Mouse (Mus musculus): ENCODE data around the gene 1500009L16Rik.
A peak's percentile ranks its signal among the peaks of the same experiment; 100 is the strongest.

1500009L16Rik gene

DNA sequence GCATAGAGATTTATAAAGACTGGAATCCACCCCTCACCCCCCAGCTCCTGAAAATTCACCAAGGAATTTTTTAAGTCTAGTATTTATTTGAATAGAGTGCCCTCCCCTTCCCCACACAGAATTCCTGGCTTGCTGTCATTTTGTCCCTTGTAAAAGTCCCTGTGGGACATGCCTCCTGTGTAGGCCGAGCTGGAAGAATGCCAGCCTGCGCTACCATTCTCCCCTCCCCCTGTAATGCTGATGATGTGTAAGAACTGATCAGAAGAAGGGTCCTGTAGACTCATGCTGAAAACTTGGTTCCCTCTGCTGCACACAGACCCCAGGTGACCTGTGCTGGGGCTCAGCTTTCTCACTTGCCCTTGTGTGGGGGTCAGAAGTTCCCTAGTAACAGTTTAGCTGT lies 37.9 kb downstream of the 1500009L16Rik start:
- DNase-seq (ENCODE audit: low spot score) = no peak

DNA sequence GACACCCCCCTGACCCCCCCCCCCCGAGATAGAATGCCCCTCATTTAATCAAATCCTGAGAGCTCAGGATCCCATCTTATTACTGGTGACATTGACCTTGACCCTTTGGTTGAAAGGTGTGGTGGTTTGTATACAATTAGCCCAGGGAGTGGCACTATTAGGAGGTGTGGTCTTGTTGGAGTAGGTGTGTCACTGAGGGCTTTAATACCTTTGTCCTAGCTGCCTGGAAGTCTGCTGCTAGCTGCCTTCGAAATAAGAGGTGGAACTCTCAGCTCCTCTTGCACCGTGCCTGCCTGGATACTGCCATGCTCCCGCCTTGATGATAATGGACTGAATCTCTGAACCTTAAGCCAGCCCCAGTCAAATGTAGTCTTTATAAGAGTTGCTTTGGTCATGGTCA lies 41.2 kb downstream of the 1500009L16Rik start:
- DNase-seq (ENCODE audit: low spot score) = no peak

DNA sequence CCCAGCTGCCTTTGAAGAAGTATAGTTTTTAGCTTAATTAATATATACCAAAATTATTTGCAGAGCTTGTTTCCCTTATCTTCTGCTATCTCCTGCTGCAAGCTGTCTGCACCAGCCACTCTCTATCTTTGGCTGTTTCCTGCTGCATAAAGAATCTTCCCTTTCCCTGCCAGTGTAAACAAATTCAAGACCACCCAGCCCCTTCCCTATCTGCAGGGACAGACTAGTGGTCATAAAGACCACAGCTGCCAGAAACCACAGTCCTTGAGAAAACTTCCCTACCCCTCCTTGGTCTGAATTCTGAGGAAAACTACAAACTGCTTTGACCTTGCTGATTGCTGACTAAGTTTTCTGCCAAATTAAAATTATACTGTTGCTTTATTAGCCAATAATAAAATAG lies 44.2 kb downstream of the 1500009L16Rik start:
- peak; percentile 62 for DNase-seq (ENCODE audit: low spot score)

DNA sequence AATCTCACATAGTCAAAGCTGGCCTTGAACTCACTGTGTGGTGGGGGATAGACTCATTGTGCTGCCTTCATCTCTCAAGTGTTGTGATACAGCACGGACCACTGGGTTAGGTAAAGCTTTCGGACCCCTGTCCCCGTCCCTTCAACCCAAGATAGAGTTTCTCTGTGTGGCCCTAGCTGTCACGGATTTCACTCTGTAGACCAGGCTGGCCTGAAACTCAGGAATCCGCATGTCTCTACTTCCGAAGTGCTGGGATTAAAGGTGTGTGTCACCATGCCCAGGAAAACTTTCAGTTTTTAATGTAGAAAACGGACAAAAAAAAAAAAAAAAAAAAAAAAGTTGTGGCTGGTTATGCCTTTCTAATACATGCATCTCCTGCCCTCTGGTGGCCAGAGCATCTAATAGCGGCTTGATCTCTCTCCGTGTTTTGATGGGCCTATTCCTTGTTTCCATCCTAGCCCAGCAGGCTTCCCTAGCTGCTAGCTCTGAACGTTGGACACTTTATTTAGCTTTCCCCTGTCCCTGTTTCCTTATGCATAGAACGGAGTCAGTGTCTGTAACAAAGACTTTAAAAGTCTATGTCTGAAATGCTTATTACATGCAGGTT lies 53.7 kb downstream of the 1500009L16Rik start:
- DNase-seq (ENCODE audit: low spot score) = peak; percentile 31

DNA sequence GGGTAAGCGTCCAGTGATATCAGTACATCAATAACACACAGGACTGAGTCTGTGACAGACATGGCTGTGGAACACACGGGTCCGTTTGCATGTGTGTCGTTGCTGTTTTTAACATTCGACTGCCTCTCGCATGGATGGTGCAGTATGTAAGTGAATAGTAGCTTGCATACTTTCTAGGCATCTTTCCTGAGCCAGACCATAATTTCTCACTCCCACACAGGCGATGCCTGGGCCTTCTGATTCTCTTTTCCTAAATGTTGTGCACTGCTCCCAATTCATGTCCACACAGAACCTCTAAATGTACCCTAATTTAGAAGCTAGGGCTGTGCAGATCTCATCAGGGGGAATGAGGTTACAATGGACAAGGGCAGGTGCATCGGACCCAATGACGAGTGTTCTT lies 54.6 kb downstream of the 1500009L16Rik start:
- no peak for DNase-seq (ENCODE audit: low spot score)

DNA sequence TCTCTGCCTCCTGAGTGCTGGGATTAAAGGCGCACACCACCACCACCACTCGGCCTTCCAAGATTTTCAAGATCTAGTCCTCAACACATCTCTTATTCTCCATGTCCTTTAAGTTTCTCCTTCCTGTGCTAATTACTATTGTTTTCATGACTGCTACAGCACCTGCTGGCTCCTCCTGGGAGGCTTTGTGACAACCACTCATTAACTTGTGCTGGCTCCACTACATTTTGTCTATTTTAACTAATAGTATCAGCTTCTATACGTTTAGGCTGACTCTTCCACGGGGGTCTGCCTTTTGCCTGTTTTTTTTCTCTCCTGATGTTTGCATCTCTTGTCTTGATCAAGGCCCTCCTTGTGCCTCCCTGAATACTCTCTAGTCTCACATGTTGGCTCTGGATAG lies 59.2 kb downstream of the 1500009L16Rik start:
- DNase-seq (ENCODE audit: low spot score) = no peak

DNA sequence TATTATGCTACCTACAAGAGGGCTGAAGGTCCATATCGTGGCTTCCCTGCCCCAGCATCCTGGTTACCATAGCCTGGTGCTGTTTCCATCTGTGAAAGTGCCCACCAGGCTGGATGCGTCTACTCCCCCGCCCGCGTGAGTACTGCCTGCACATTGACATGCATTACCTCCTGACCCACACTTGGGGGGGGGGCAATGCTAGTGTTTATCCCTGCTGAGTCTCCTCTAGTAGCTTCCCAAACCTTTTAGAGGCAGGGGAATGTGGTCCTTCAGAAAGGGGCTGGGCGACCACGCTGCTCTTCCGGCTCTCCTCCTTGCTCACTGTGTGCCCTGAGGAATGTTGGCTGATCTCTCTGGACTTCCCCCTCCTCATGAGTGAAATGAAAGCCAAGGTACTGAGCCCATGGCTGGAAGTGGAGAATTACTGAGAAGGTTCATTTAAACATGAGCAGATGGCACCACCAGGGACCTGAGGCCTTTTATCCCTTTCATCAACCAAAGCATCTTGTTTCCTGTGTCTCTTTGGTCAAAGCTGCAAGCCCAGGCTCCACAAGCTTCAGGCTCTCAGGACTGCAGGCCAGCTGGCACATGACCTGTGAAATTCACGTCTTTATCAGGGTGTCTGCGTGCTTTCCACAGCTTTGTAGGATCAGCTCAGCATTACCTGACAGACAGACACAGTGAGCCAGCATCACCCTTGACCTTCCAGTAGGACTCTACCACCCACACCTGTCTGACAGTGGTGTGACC lies 59.9 kb downstream of the 1500009L16Rik start:
- no peak for DNase-seq (ENCODE audit: low spot score)

DNA sequence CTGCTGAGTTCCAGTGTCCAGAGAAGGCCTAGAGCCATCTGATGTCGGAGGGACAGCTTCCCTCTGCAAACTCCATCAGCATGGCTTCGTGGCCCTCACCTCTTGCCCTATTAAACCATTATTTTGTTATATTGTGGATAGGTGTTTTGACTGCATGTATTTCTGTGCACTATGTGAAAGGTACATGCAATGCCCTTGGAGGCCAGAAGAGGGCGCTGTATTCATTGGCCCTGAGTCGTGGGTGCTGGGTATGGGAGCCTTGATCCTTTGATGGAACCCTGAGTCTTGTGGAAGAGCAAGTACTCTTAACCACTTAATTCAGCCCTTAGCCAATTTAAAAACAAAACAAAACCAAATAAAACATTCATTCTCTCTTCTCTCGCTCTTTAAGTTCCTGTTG lies 62.3 kb downstream of the 1500009L16Rik start:
- DNase-seq (ENCODE audit: low spot score) = no peak

DNA sequence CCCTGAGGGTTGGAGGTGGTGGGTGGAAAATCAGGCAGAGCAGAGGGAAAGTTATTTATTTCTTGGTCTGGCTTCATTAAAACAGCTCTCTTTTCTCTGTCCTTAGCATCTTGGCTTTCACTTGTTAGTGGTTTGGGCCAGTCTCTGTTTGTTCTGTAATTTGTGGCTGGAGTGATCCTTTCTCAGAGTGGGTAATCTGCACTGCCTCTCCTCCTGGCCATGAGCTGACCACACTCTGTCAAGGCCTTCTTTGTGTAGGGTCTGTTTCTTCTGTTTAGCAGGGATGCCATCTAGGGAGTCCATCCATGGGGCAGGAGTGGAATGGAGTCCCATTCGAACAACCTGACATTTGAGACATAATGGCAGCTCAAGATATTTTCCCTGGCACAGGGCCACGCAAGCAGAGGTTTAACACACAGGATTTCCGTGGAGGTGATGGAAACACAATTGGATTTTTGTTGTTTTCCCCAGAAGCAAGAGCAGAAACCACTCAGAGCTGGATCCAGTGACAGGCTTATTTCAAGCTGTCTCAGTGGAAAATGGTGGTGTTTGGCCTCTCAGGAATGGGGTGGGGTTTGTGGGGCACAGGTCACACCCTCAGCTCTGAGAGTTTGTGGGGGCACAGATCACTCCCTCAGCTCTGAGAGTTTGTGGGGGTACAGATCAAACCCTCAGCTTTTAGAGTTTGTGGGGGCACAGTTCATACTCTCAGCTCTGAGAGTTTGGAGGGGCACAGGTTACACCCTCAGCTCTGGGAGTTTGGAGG lies 63.1 kb downstream of the 1500009L16Rik start:
- DNase-seq (ENCODE audit: low spot score) = no peak

DNA sequence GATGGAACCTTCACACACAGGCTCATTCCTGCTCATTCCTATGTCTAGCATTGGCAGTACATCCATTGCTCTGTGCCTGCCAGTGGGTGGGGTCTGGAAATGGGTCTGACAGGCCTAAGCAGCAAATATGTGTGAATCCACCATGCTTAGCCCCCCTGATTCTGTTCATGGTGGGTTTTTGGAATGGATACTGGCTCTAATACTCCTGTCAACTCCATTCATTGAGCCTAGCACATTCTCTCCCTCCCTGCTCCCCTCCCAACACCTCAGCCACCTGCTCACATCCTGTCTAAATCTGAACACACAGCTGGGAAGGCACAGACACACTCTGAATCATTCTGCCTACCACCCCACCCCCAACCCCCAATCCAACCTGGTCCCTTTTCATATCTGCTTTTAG lies 72.4 kb downstream of the 1500009L16Rik start:
- no peak for DNase-seq (ENCODE audit: low spot score)

DNA sequence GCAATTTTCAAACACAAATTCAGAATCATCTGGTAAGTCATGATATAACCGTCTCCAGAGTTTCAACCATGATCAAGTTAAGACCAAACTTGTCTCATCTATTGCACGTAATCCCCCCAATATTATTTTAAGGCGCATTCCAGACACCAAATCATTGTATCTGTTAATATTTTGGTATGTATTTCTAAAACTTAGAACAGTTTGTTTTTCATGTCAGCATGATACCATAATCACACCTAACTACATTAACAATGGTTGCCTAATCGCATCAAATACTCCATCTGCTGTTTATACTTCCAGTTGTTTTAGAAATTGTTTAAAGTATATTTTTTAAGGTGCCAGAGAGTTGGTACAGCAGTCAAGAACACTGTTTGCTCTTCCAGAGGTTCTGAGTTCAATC lies 72.8 kb downstream of the 1500009L16Rik start:
- DNase-seq (ENCODE audit: low spot score) = no peak

DNA sequence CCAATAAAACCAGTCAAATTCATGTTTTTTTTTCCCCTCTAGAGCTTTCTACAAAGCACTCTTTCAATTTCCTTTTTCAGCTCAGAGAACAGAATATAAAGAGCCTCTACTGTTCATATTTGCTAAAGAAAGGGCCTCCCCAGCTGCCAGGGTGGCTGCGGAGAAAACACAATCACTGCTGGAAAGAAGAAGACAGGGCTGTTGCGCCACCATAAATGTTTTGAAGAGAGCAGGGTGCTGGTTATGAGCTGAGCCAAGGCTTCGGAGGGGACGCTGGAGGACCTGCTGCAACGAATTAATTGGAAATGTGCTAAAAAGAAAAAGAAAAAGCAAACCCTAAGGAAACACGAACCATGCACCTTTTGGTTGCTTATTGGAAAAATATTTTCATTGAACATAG lies 81.4 kb downstream of the 1500009L16Rik start:
- DNase-seq (ENCODE audit: low spot score) = no peak

DNA sequence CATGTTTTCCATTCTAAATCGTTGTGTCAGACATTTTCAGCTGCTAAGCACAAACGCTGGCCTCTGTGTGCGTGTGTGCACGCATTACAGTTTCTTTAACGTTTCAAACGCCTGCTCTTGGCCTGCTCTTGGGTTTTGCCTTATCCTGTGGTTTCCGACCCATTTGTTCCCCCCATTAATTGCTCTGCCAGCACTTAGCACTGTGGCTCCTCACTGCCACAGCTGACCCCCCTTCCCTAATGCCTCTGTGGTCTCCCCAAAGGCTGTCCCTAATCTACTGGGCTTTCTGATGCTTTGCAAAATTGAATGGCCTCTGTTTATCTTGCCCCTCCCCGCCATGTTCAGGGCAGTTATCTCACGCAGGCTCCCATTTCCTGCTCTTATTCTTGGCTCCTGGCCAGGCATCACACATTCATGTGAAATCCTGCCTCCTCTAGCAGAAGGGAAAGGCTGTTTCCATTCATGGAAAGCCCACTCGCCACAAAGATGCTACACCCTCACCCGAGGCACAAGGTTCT lies 82.6 kb downstream of the 1500009L16Rik start:
- no peak for DNase-seq (ENCODE audit: low spot score)

DNA sequence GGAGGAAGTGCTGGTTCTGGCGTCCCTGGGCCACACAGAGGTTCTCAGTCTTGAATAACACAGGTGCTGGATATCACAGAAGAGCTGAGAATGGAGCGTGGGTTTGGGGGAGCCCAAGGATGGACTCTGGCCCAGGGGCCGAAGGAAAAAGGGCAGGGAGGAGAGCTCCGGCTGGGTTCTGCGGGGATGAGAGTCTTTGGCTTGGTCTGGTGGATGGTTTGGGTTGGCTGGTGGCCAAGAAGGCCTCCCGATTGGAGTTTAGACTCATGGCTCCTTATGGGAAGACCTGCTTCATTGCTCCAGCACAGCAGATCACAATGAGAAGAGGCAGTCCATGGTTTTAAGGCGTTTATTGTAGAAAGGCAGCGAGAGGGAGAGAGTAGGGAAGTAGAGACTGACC lies 84.6 kb downstream of the 1500009L16Rik start:
- DNase-seq (ENCODE audit: low spot score) = no peak

Measured in ovary, adult 18-20 months (tissue).